Mouse (Mus musculus) right cerebral cortex, adult 2 months (tissue): Measurements from ENCODE around the gene Scube1.
A peak's percentile ranks its signal among the peaks of the same experiment; 100 is the strongest.

Experiments
- DNase-seq, 2 experiments: peaks; one replicate each; pipeline ENCODE4 v3.0.0; 2021 to 2022; ENCODE audit warnings: low spot score in 2 of 2

Gene Scube1

DNA sequence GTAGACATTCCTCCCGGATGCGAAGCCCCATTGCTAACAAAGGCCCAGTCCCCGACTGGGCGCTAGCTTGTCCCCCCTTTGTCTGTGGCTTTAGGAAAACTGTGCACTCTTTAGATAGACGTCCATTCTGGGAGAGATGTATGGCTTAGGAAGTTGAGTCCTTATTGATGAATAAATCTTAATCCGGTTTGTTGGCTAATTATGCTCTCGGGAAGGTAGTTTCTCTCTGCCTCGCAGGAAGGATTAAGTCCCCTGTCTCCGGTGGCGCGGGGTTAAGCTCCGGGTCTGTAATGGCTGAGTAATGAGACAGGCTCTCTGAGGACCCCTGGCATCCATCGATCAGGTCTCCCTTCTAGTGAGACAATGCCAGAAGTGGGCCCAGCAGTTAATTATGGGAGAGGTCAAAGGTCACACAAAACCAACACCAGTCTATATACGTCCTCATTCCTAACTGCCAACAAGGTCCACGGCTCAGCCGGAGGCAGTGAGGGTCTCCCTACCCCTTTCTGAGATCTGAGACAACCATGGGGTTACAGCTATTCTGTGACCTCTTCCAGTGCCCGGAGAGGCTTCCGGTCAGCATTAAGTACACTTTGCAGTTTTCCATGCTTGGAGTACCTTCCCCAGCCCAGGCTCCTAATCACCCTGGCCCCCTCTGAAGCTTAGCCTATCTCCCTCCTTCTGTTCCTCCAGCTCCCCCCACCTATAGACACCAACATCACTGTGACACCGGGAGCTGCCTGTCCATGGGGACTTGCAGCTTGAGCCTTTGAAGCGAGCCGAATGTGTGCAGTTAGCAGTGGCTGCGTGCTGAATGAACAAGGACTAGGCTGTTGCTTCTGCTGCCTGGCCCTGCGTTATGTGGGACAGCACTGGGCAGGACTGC is 14.7 kb downstream of the Scube1 start:
- DNase-seq = no peak

DNA sequence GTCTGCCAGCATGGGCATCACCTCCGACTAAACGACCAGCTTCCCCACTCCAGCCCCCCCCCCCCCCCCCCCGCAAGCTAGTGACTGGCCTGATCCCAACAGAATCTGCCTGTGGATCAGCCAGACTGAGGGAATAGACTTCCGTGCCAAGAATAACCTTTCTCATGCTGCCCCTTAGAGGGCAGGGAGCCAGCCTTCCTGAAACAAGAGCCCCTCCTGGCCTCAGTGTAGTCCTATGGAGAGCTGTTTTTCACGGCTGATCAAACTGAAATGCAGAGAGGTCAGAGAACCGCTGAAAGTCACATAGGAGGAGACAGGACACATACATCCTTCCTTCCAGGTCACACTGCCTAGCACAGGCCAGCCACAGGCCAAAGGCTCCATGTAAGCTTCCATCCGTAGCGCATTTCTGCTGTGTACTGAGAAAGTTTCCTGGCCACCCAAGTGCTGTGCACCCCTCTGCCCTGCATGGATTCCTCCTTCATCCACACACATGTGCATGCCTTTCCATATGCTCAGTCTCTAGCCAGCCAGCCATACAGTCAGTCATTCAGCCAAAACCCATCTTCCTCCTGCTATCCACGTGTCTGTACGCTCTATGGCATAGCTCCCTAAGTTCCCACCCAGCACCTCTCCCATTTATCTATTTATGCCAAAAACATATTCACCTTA is 18.2 kb downstream of the Scube1 start:
- DNase-seq = no peak

DNA sequence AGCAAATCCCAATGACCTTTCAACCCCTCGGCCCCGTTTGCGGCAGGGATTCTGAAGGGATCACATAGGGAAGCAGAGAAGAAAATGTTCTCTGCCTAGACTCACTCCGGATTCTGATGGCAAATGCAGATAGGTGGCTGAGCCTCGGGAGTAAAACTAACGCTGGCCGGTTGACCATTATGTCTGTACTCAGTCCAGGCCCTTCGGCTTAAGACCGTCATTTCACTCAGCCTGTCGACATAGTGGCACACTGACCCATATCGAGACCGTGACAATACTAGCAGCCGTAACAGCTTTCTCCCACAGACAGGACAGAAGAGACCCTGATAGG is 24.3 kb downstream of the Scube1 start:
- DNase-seq = no peak

DNA sequence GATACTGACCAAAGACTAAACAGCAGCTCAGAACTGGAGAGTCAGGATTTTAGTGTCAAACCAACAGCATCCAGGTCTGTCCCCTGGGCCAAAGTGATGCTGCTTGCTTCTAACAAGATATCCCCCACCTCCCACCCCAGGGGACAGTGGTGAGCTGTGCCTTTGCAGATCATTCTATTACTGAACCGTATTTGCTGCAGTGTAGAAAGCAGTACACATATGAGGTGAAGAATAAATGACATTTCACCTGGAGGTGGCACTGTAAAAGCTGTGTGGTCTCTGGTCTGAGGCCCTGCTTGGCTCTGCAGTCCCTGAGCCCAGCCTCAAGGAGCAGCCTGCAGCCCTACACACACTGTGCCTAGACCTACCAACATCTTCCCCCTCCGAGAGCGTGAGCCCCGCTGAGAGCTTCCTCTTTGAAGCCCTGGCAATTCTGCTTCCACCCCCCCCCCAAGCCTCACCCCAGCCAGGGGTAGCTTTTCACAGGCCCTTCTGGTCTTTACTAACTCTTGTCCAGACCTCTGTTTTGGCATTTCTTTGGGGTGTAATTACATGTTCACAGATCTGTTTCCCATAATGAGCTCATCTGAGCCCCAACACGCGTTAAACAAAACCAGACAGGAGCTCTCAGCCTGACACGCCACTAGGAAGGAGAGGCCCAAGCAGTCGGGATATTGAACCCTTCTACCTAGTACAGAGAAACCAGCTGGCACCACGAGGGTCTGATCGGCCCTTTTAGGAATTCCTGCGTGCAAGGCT is 24.8 kb downstream of the Scube1 start:
- DNase-seq = no peak

DNA sequence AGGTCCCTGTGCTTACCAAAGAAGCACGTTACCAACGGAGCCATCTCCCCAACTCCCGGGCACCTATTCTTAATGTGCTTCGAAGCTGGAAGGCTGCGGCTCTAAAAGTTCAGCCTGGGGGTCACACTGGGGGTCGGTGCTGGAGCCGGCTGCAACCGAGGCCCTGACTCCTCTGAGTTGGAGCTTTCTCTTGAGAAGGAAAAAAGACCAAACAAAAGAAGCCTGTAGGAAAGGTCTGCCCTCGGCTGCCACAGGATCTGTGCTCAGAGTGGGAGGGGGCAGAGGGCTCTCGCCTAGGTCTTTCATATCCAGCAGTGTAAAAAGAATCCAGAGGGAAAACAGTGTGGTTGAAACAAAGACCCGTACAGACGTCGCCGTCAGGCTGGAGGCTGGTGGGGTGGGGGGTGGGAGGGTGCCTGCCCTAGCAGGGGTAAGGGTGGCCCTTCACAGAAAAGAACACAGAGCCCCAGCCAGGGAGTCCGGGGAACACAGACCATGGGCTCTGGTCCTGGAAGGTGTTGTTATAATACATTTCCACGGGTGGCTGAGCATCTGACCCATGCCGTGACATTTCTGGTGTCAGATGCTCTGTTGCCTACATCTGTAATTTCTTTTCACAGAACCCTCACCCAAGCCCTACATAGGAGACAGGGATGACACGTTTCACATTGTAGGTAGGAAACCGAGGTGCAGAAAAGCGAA is 25.5 kb downstream of the Scube1 start:
- DNase-seq = no peak

DNA sequence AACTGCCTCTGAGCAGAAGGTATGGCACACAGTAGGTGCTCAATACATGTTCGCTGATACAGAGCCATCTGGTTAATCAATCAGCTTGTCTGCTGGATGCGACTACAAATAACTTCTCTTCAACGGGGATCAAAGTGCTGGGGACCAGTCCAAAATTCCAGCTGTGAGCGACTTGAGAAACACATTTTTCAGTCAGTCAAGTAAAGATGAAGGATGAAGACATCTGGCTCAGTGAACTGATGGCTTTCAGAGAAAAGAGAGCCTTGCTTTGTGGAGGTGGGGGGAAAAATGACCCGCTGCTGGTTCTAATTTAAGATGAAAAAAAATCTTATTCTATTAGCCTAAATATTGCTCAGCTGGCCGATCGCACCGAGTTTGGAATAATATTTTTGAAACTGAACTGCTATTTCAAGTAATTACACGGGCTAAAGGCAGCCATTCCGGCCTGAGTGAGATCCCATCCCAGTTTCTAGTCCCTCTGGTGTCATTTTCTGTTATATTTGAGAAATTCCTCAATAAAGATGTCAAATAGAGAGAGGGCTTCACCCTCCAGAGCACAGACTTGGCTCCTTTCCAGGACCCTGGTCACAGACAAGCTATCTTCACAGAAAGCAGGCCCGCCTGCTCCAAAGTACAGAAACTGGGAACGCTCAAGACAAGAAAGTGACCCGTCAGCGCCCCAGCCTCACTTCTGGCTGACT is 28.0 kb downstream of the Scube1 start:
- DNase-seq = no peak

DNA sequence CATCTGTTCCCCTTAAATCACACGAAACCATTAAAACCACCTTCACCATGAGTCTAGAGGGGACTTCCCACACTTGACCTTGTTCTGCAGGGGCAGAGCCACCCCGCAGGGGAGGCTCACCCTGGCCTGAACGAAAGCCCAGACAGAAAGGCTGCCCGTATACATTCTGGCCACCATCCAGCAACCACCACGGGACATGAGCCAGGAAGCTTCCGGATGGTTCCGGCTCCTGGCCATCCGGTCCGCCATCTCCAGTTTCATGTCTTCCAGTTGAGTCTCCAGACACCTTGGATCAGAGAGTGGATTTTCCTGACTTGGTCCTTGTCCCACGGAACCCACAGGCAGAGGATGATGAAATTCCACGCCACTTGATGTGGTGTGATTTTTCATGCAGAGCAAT is 29.7 kb downstream of the Scube1 start:
- DNase-seq = no peak

DNA sequence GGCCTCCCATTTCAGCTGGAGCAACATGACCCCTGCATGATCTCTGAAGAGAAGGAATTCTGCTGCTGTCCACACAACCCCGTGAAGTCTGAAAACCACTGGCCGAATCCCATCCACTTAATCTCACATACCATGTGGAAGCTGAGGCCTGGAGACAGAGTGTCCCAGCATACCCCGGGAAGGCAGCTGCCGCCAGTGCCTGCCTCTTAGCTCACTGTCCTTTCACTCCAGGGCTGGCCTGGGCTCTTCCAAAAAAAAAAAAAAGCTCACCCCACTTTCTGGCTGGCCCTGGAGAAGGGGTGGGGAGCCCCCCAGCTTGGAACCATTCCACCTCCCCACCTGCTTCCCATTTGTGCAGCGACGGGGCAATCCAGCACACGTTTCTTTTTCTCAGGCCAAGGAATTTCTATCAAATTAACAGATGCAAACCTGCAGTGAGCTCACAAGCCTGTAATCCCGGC is 32.9 kb downstream of the Scube1 start:
- no peak for DNase-seq

DNA sequence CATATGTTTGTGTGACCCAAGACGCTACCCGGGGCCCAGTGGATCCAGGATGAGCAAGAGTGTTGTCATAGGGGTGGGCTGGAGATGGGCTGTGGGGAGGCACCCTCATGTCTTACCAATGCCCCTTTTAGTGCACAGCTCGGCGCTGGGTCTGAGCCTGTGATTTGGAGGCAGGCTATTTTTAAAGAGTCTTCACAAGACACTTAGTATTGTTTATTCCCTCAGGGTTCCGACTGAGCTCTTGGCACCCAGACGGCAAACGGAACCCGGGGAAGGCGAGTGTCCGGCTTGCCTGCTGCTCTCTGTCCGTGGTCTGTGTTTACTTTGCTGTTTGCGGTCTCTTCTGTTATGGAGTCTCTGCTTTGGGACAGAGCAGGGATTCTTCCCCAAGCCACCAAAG is 34.9 kb downstream of the Scube1 start:
- DNase-seq = no peak

DNA sequence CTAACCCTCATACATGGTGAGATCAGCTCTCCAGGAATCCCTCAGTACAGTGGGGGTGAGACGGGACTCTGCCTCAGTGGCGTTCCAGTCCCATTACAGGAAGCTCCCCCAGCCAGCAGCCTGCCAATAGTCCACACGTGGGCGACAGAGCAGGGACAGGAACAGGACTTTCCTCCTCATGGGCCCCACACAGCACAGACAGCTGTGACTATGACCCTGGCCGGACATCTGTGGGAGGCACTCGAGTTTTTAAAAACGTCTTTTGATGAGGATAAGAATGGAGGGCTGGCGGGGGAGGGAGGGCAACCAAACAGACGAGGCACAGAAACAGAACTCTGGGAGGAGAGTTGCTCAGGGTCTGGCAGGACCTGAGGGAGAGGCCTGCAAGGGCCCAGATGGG is 38.2 kb downstream of the Scube1 start:
- DNase-seq = no peak

DNA sequence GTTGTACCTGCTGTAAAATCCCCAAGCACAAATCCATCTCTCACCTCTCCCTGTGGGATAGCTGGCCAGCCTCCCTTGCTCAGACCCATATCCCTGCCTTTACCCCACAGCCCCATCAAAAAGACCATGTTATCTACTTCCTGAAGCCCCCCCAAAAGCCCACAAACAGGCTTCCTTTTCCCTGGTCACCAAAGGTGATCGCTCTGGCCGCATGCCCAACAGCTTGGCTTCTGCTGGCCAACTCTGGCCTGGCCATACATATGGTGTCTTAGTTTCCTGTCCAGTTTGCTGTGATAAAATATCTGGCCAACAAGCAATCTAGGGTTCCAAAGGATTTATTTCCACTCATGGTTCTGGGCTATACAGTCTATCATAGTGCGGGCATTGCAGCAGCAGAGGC is 38.9 kb downstream of the Scube1 start:
- DNase-seq = no peak

DNA sequence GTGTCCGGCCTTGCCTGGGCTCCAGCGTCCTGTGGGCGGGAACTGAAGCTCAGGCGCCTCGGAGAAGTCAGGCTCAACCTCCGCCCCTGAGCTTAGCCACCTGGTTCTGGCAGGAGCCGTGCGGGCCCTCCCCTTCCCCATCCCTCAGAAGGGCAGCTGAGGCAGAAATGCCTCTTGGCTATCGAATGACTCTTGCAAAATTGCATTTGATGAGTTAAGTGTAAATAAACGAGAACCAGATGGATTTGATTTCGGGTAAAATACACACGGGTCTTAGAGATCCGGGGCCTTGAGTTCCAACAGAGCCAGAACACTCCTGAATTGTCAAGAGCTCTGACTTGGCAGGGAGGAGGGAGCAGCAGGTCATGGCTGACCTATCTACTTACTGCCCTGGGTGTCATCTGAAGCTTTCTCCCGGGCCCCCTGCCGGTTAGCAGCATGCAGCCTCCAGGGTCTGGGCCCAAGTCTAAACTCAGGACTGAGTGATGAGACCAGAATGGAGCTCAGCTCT is 41.7 kb downstream of the Scube1 start:
- DNase-seq = no peak

DNA sequence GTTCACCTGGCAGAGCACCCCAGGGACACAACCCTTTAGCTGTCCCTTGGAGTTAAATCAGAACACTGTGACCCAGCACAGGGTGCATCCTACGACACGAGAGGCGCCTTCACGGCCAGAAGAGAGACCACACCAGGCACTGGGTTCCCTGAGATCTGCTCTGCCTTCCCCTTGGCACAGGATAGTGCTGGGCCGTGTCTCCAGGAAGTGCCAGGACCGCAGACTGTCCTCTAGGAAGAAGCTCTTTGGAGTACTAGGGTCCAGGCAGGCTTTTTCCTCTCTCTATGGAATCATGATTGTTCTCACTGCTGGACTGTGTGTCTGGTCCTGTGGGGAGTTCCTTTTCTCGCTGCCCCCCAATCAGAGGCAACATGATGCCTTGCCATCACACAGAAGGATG is 44.5 kb downstream of the Scube1 start:
- DNase-seq = no peak

DNA sequence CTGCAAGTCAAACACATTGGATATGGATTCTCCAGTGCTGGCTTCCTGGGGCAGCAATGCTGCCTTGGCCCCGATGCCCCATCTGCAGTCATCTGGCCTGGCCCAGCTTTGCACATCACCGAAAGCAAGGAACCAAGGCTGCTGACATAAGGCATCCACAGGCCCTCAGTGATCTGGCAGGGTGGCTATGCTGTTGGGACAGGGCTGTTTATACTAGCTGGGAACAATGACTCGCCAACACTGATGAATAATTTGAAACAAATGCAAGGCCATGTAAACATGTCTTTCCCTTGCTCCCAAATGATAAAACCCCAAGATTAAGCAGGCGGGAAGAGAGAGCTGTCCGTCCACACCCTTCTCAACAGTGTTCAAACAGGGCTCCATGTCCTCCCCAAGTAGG is 45.1 kb downstream of the Scube1 start:
- no peak for DNase-seq

DNA sequence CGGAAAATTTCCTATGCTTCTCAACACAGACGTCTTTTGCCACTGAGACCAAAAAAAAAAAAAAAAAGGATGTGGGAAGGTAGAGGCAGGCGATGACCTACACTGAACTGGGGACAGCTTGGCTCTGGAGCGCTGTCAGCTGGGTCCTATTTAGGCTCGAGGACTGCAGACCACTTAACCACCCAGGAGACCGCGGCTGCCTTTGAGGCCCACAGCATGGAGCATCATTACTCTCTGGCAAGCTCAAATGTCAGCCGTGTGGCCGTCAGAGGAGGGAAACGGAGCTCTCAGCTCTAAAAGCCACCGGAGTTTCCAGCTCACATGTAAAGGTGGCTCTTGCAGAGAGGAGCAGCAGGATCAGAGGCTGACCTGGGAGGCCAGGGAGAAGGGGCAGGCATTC is 46.2 kb downstream of the Scube1 start:
- DNase-seq = no peak

DNA sequence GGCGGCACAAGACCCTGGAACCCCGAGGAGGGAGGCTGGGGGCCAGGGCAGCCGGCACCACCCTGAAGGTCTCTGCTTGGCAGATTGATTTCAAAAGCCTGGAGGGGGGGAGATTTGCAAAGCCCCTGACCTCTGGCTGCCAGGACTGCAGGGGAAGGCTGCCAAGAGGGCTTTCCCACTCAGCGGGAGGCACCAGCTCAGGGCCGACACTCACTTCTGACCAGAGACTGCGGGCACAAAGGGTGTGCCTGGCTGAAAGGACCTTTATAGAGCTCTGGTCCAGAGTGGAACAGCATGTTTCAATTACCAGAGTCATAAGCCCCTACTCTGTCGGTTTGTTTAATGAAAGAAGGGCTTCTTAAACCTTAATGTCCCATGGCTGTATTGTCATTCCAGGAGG is 46.7 kb downstream of the Scube1 start:
- DNase-seq = no peak

DNA sequence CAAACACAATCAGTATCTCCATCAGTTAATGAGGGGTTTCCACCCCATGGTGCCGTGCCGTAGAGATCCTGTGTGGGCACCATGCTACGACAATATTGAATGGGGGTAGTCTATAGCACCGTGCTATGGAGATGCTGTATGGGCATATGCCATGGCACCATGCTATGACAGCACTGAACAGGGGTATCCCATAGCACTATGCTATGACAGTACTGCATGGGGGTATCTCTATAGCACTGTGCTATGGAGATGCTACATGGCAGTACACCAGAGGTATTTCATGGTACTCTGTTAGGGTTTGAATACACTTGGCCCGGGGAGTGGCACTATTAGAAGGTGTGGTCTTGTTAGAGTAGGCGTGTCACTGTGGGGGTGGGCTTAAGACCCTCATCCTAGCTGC is 47.7 kb downstream of the Scube1 start:
- DNase-seq = no peak

DNA sequence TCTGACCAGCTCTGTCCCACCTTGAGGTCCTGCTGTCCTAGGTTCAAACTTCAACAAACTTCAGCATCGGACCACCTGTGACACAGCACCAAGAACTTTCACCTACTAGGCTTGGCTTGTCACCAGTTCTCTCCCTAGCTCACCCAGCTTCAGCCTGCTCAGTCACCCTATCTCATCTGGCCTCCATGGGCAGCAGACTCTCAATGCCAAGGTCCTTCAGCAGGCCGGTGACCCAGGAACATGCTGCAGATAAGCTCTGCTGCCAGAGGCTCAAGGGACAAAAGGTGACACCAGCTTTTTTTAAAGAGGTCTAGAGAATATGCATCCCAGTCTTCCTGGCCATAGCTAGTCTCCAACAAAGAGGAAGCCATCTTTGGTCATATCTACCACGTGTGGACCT is 48.5 kb downstream of the Scube1 start:
- DNase-seq = no peak

DNA sequence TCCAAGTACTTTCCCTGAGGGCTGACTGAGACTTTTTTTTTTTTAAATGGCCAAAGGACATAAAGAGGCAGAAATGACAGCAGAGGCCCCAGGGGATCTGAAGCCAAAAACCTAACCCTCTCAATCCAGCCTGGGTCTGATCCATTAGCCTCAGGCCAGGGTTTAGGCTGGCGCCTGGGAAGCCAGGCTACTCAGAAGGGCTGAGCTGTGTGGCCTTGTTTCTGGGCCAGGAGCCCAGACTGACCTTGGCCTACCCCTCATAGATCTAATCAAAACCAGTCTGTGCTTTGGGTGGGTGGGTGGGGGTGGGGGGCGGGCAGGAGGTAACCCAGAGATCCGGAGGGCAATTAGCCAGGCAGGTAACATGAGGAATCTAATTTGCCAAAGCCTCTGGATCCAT is 51.2 kb downstream of the Scube1 start:
- no peak for DNase-seq

DNA sequence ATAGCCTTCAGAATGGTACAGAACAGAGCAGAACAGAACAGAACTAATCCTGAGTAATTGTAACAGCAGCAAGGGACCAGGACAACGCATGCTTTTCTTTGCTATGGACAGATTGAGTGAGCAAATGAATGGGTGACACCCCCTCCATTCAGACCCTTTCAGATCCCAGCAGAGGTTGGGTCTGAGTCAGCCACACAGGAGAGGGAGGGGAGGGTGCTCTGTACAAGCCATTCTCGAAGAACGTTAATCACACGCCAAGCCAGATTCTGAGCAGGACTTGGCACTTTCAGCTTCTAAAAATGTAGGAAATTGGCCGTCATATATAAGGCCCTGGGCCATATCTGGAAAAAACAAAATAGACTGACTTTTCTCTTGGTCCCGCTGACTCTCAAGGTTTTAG is 57.3 kb downstream of the Scube1 start:
- DNase-seq = peak; percentile 11 to 12

DNA sequence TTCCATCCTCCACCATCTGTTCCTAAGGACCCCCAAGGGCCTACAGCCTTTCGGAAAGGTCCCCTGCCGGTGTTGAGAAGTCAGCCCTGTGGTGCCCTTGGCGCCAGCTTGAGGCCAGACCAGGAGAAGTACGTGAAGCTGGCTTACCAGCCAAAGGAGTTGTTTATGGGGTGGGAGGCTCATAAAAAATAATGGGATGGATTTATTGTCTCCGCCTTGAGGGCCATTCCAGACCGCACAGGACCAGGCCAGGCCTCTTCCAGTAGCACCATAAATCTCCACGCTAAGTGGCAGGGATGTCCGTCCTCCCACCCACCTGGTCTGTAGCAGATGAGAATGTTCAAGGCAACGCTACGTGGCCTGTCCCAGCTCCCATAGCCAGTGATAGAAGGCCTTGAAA is 58.4 kb downstream of the Scube1 start:
- no peak for DNase-seq
